Mouse (Mus musculus) limb, embryonic 15.5 days (tissue): Measurements from ENCODE around the gene Ppm1m. TPM values are rescaled to one million over a fixed set of nuclear protein-coding genes. Genes with fewer than 3 reads are reported as not detected.

Experiments used
- ATAC-seq: fragments of 200-750 bp; cut with Nextera tagmentation; 2 replicates; pipeline ENCODE4 v1.8.0; 2017; ENCODE audit warnings: low read depth, moderate TSS enrichment; ENCODE audit not compliant: insufficient number of reproducible peaks, low FRiP score, low TSS enrichment
- H3K27ac ChIP-seq: fragments of 300-500 bp; sonication (generic); 2 replicates; pipeline ENCODE4 v1.5.1; 2015; ENCODE audit warnings: moderate library complexity, mild to moderate bottlenecking, inconsistent platforms
- H3K27me3 ChIP-seq: fragments of 300-500 bp; sonication (generic); 2 replicates; pipeline ENCODE4 v1.6.1; 2015; ENCODE audit warnings: inconsistent platforms
- H3K36me3 ChIP-seq: fragments of 300-500 bp; sonication (generic); 2 replicates; pipeline ENCODE4 v1.6.1; 2015; ENCODE audit warnings: inconsistent platforms
- H3K4me1 ChIP-seq: fragments of 300-500 bp; sonication (generic); 2 replicates; pipeline ENCODE4 v1.6.1; 2015; ENCODE audit warnings: inconsistent platforms
- H3K4me2 ChIP-seq: fragments of 300-500 bp; sonication (generic); 2 replicates; pipeline ENCODE4 v1.6.1; 2015; ENCODE audit warnings: mild to moderate bottlenecking, inconsistent platforms
- H3K4me3 ChIP-seq: fragments of 300-500 bp; sonication (generic); 2 replicates; pipeline ENCODE4 v1.5.1; 2015; ENCODE audit warnings: mild to moderate bottlenecking, inconsistent platforms
- H3K9ac ChIP-seq: fragments of 300-500 bp; sonication (generic); 2 replicates; pipeline ENCODE4 v1.6.1; 2015; ENCODE audit warnings: inconsistent platforms
- H3K9me3 ChIP-seq: fragments of 300-500 bp; sonication (generic); 2 replicates; pipeline ENCODE4 v1.6.1; 2016; ENCODE audit warnings: inconsistent platforms
- WGBS: fragments of 180-500 bp; shearing (Covaris S2); methylation state at CpG from one replicate; pipeline ENCODE4 v1.1.7; 2015; 5-methylcytosine and 5-hydroxymethylcytosine counted together
- polyA plus RNA-seq: library from polyadenylated mRNA; unstranded; fragments of >200 nt; fragmentation: Nextera tagmentation; extraction: Ambion mirVana; gene quantifications from 2 replicates; pipeline ENCODE4 v1.2.1, GENCODE M21; 2015

Gene Ppm1m
- 48.6 and 52.2 TPM in 2 replicates for polyA plus RNA-seq

- peaks cover 41% of the 10 kb centered on the region for H3K4me1 ChIP-seq
Measured at GRCm38 (mm10) chr9:106199535-106200272, at the start of gene Ppm1m. TSS of gene Ppm1m (minus strand) at chr9:106199746.

GRCm38 (mm10) chr9:106242813-106243488, 43.4 kb upstream of the Ppm1m start:
- Histone ChIP-seq H3K27ac (peak overlapping the region; percentile 59), H3K4me3 (no peak overlapping the region), H3K4me1 (peaks cover 19% of the 10 kb centered on the region), H3K36me3 (peaks cover 60% of the 10 kb centered on the region), H3K27me3 (no peaks in the 10 kb centered on the region), H3K9me3 (no peaks in the 10 kb centered on the region), H3K9ac (no peak overlapping the region), H3K4me2 (no peak overlapping the region)
- no peak for ATAC-seq
- 51% methylated on average over 19 of the region's 19 CpGs for WGBS

More at GRCm38 (mm10) chr9:106199535-106200272, at the start of gene Ppm1m:
- Histone ChIP-seq H3K27ac (peak within 1 kb of the TSS; percentile 72), H3K9me3 (no peaks in the 10 kb centered on the region), H3K27me3 (no peaks in the 10 kb centered on the region), H3K36me3 (peaks cover 17% of the 10 kb centered on the region), H3K4me2 (peak within 1 kb of the TSS; percentile 57), H3K9ac (peak within 1 kb of the TSS; percentile 62), H3K4me3 (peak within 1 kb of the TSS; percentile 66)
- 51% methylated on average over 18 of the region's 18 CpGs for WGBS
- no peak for ATAC-seq

GRCm38 (mm10) chr9:106241541-106242164, 42.1 kb upstream of the Ppm1m start:
- 90% methylated on average over 10 of the region's 10 CpGs for WGBS
- H3K4me2 ChIP-seq, result no peak overlapping the region
- H3K27me3 ChIP-seq, result no peaks in the 10 kb centered on the region
- H3K9ac ChIP-seq, result no peak overlapping the region
- H3K4me3 ChIP-seq, result no peak overlapping the region
- H3K9me3 ChIP-seq, result no peaks in the 10 kb centered on the region
- H3K36me3 ChIP-seq, result peaks cover 73% of the 10 kb centered on the region
- peaks cover 12% of the 10 kb centered on the region for H3K4me1 ChIP-seq
- no peak overlapping the region for H3K27ac ChIP-seq
- ATAC-seq, result no peak

- H3K27ac ChIP-seq, result no peak overlapping the region
- no peak overlapping the region for H3K4me3 ChIP-seq
- WGBS, result 93% methylated on average over 10 of the region's 10 CpGs
- H3K4me2 ChIP-seq, result no peak overlapping the region
- peaks cover 99% of the 10 kb centered on the region for H3K36me3 ChIP-seq
- H3K9me3 ChIP-seq, result no peaks in the 10 kb centered on the region
- no peak for ATAC-seq
- H3K4me1 ChIP-seq, result 0 out of 2 replicates have a peak, but pooled peaks cover under 1% of the 10 kb centered on the region
- no peak overlapping the region for H3K9ac ChIP-seq
- H3K27me3 ChIP-seq, result no peaks in the 10 kb centered on the region
Measured at GRCm38 (mm10) chr9:106237878-106238277, 38.3 kb upstream of the Ppm1m start.

- Histone ChIP-seq H3K9ac (no peak overlapping the region), H3K4me2 (no peak overlapping the region), H3K4me1 (no peaks in the 10 kb centered on the region), H3K27ac (no peak overlapping the region), H3K27me3 (no peaks in the 10 kb centered on the region), H3K36me3 (peaks cover 98% of the 10 kb centered on the region), H3K4me3 (no peak overlapping the region), H3K9me3 (no peaks in the 10 kb centered on the region)
- no peak for ATAC-seq
- WGBS, result 89% methylated on average over 8 of the region's 8 CpGs
Measured at GRCm38 (mm10) chr9:106237401-106237800, 37.9 kb upstream of the Ppm1m start.

- WGBS, result 74% methylated on average over 3 of the region's 3 CpGs
- H3K4me1 ChIP-seq, result no peaks in the 10 kb centered on the region
- H3K4me3 ChIP-seq, result no peak overlapping the region
- ATAC-seq, result no peak
- peaks cover 92% of the 10 kb centered on the region for H3K36me3 ChIP-seq
- no peak overlapping the region for H3K9ac ChIP-seq
- no peak overlapping the region for H3K27ac ChIP-seq
- no peaks in the 10 kb centered on the region for H3K9me3 ChIP-seq
- no peak overlapping the region for H3K4me2 ChIP-seq
- no peaks in the 10 kb centered on the region for H3K27me3 ChIP-seq
Measured at GRCm38 (mm10) chr9:106236818-106237211, 37.3 kb upstream of the Ppm1m start.

GRCm38 (mm10) chr9:106236156-106236817, 36.7 kb upstream of the Ppm1m start:
- peaks cover 87% of the 10 kb centered on the region for H3K36me3 ChIP-seq
- H3K9ac ChIP-seq, result no peak overlapping the region
- no peak overlapping the region for H3K4me2 ChIP-seq
- ATAC-seq, result no peak
- H3K27ac ChIP-seq, result no peak overlapping the region
- no peaks in the 10 kb centered on the region for H3K4me1 ChIP-seq
- no peaks in the 10 kb centered on the region for H3K9me3 ChIP-seq
- WGBS, result 91% methylated on average over 23 of the region's 23 CpGs
- H3K27me3 ChIP-seq, result no peaks in the 10 kb centered on the region
- H3K4me3 ChIP-seq, result no peak overlapping the region

GRCm38 (mm10) chr9:106235194-106235830, 35.8 kb upstream of the Ppm1m start:
- peaks cover 77% of the 10 kb centered on the region for H3K36me3 ChIP-seq
- no peak overlapping the region for H3K4me2 ChIP-seq
- no peaks in the 10 kb centered on the region for H3K4me1 ChIP-seq
- no peak for ATAC-seq
- WGBS, result 87% methylated on average over 23 of the region's 23 CpGs
- H3K27me3 ChIP-seq, result no peaks in the 10 kb centered on the region
- no peak overlapping the region for H3K27ac ChIP-seq
- H3K9ac ChIP-seq, result no peak overlapping the region
- no peak overlapping the region for H3K4me3 ChIP-seq
- H3K9me3 ChIP-seq, result no peaks in the 10 kb centered on the region

GRCm38 (mm10) chr9:106233953-106234352, 34.4 kb upstream of the Ppm1m start:
- H3K36me3 ChIP-seq, result peaks cover 64% of the 10 kb centered on the region
- no peaks in the 10 kb centered on the region for H3K9me3 ChIP-seq
- no peak overlapping the region for H3K4me3 ChIP-seq
- no peaks in the 10 kb centered on the region for H3K4me1 ChIP-seq
- no peak for ATAC-seq
- no peak overlapping the region for H3K9ac ChIP-seq
- no peaks in the 10 kb centered on the region for H3K27me3 ChIP-seq
- no peak overlapping the region for H3K27ac ChIP-seq
- 75% methylated on average over 6 of the region's 6 CpGs for WGBS
- H3K4me2 ChIP-seq, result no peak overlapping the region

- peak; percentile 22; the same call in 1 of the 2 replicates for ATAC-seq
- 90% methylated on average over 3 of the region's 3 CpGs for WGBS
Measured at GRCm38 (mm10) chr9:106232956-106233355, 33.4 kb upstream of the Ppm1m start.

GRCm38 (mm10) chr9:106231816-106232215, 32.3 kb upstream of the Ppm1m start:
- Histone ChIP-seq H3K4me2 (no peak overlapping the region), H3K9ac (no peak overlapping the region), H3K27ac (no peak overlapping the region), H3K27me3 (0 out of 2 replicates have a peak, but pooled peaks cover 4% of the 10 kb centered on the region), H3K4me1 (no peaks in the 10 kb centered on the region), H3K4me3 (no peak overlapping the region), H3K9me3 (no peaks in the 10 kb centered on the region), H3K36me3 (peaks cover 43% of the 10 kb centered on the region)
- ATAC-seq, result no peak
- 85% methylated on average over 4 of the region's 4 CpGs for WGBS

More at GRCm38 (mm10) chr9:106232956-106233355, 33.4 kb upstream of the Ppm1m start:
- peaks cover 55% of the 10 kb centered on the region for H3K36me3 ChIP-seq
- H3K27ac ChIP-seq, result no peak overlapping the region
- no peaks in the 10 kb centered on the region for H3K9me3 ChIP-seq
- no peaks in the 10 kb centered on the region for H3K4me1 ChIP-seq
- no peak overlapping the region for H3K9ac ChIP-seq
- H3K27me3 ChIP-seq, result no peaks in the 10 kb centered on the region
- H3K4me3 ChIP-seq, result no peak overlapping the region
- H3K4me2 ChIP-seq, result no peak overlapping the region
